Mouse (Mus musculus): ENCODE results near the gene Camk2d. TPM values are rescaled to one million over a fixed set of nuclear protein-coding genes. Genes with fewer than 3 reads are reported as not detected.

The Camk2d gene
- 29.9 and 30.7 TPM in 2 replicates for polyA plus RNA-seq (2015; fragmentation: Nextera tagmentation; extraction: Ambion mirVana)

DNA sequence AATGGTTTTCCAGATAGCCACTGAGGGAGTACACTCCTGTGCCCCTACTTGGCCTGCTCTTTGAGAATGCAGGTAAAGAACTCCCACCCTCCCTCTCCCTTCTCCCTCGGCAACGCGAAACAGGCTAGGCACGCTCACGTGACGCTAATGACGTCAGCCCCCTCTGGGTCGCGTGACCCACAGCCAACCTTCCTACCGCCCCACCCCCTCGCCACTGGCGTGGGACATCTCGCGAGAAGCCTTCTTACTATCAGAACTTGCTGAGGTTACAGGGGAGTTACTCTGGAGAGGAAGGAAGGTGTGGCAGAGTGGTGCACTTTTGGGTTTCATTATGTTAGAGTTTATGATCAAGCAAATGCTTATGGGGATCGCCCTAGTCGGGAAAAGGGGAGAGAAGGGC is at the start of gene Camk2d:
Gene Camk2d, plus strand, starts transcription at position 217 of the 400 bp plus-strand sequence.
- H3K27me3 ChIP-seq = no peaks in the 10 kb centered on the region
- peak within 1 kb of the TSS; percentile 61 for H3K9ac ChIP-seq (replicated peaks)
- H3K27ac ChIP-seq (replicated peaks) = peak within 1 kb of the TSS; percentile 91
- H3K4me3 ChIP-seq = peak within 1 kb of the TSS; percentile 64
- peak; percentile 90 for ATAC-seq (replicated peaks)
- whole genome bisulfite sequencing = 2% methylated on average over 16 of the region's 16 CpGs
- peaks cover 21% of the 10 kb centered on the region for H3K4me1 ChIP-seq
- no peaks in the 10 kb centered on the region for H3K9me3 ChIP-seq
- H3K36me3 ChIP-seq = no peaks in the 10 kb centered on the region
- peak within 1 kb of the TSS; percentile 88 for H3K4me2 ChIP-seq (replicated peaks)

DNA sequence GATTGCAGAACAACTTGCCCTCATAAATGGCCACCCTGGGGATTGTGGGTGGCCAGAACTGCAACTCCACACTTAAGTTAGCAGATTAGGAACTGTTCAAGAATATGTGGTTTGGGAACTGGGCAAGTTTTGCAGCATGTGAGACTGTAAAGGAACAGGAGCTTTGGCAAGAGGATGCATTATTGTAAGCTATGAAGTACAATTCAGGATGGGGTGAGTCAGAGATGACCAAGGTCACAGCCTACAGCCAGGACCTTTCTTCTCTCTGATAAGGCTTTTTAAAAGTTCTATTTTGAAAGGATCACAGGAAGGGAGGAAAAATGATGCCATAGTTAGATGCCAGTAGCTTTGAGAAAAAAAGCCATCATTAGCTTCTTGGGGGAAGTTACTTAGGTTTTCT is 48.2 kb upstream of the Camk2d start:
- no peaks in the 10 kb centered on the region for H3K36me3 ChIP-seq
- no peak overlapping the region for H3K9ac ChIP-seq (replicated peaks)
- H3K27me3 ChIP-seq = no peaks in the 10 kb centered on the region
- H3K4me3 ChIP-seq = no peak overlapping the region
- H3K4me1 ChIP-seq = no peaks in the 10 kb centered on the region
- no peak for ATAC-seq (replicated peaks)
- H3K4me2 ChIP-seq (replicated peaks) = no peak overlapping the region
- no peak overlapping the region for H3K27ac ChIP-seq (replicated peaks)
- no peaks in the 10 kb centered on the region for H3K9me3 ChIP-seq

DNA sequence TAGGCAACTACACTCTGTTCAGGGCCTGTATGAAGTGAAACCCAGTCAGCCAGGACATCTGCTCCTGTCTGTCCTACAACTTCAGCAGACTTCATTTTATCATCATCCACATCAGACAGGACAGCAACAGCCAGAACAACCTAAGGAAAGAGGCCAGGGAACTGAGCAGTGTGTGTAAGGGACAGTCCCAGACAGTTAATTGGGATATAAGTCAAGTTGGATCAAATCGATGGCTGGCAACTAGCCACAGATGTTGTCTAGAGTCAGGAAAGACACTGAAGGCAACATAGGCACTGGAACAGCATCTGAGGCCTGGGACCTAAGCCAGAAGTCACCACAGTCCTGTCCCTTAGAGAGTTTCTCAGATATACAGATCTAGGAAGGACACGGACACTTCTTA is 32.5 kb upstream of the Camk2d start:
- no peaks in the 10 kb centered on the region for H3K4me1 ChIP-seq
- H3K4me3 ChIP-seq = no peak overlapping the region
- H3K9ac ChIP-seq (replicated peaks) = no peak overlapping the region
- WGBS = 66% methylated on average over 2 of the region's 2 CpGs
- H3K27me3 ChIP-seq = no peaks in the 10 kb centered on the region
- H3K9me3 ChIP-seq = no peaks in the 10 kb centered on the region
- ATAC-seq (replicated peaks) = no peak
- H3K36me3 ChIP-seq = no peaks in the 10 kb centered on the region
- H3K4me2 ChIP-seq (replicated peaks) = no peak overlapping the region
- H3K27ac ChIP-seq (replicated peaks) = no peak overlapping the region

DNA sequence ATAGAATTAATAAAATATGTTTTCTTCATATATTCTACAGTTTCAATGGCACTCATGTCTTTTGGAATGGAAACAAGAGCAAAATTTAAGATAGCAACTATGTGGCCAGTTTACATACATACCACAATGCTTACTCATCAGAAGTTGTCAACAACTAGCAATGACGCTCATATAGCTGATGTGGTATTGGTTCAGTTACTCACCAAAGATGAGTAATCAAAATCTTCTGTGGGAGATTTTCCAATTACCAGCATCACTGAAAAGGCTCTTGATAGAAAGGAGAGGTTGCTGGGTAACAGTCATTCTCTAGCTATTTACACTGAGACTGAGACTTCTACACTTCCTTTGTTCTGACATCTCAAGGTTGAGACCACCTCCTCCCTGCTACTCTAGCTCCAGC is 25.5 kb upstream of the Camk2d start:
- no peak overlapping the region for H3K27ac ChIP-seq (replicated peaks)
- ATAC-seq (replicated peaks) = no peak
- H3K4me3 ChIP-seq = no peak overlapping the region
- H3K9ac ChIP-seq (replicated peaks) = no peak overlapping the region
- no peaks in the 10 kb centered on the region for H3K36me3 ChIP-seq
- H3K4me1 ChIP-seq = no peaks in the 10 kb centered on the region
- WGBS = 95% methylated on average over 1 of the region's 1 CpGs
- H3K9me3 ChIP-seq = no peaks in the 10 kb centered on the region
- no peak overlapping the region for H3K4me2 ChIP-seq (replicated peaks)
- H3K27me3 ChIP-seq = no peaks in the 10 kb centered on the region

DNA sequence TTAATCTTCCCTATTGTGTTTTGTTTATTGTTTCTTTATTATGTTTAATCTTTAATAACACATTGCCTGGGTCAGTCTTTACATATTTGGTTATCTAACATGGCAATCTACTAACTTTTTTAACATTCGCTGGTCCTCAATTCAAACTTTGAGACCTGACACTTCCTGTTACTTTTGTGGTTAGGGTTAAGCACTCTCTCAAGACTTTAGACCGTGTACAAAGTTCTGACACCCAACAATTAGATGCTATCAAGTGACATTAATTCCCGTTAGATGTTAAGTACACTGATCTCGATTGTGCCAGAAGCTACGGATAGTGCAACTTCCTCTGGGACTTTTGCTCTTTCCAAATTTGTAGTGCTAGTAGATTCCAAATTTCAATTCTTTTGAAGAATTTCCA is 23.2 kb upstream of the Camk2d start:
- Histone ChIP-seq H3K27ac (replicated peaks) (no peak overlapping the region), H3K36me3 (no peaks in the 10 kb centered on the region), H3K4me2 (replicated peaks) (no peak overlapping the region), H3K27me3 (no peaks in the 10 kb centered on the region), H3K4me1 (no peaks in the 10 kb centered on the region), H3K9me3 (no peaks in the 10 kb centered on the region), H3K9ac (replicated peaks) (no peak overlapping the region), H3K4me3 (no peak overlapping the region)
- ATAC-seq (replicated peaks) = no peak
- WGBS = 84% methylated on average over 5 of the region's 5 CpGs

DNA sequence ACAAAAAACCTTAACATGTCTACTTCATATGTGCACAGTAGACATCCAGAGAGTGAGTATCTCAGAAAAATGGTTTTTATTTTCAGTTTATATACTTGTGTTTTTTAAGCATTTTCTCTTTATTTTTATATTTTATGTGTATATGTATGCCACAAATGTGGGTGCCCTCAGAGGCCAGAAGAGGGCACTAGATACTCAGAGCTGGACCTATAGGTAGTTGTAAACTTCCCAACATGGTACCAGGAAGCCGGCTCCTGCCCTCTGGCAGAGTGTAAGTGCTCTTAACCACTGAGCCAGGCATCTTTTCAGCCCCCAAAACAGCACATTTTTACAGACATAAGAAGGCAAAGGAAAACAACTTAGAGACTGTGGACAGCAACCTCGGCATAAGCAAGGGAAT is 20.2 kb upstream of the Camk2d start:
- Histone ChIP-seq H3K27ac (replicated peaks) (no peak overlapping the region), H3K9me3 (no peaks in the 10 kb centered on the region), H3K4me3 (no peak overlapping the region), H3K36me3 (no peaks in the 10 kb centered on the region), H3K4me1 (no peaks in the 10 kb centered on the region), H3K27me3 (no peaks in the 10 kb centered on the region), H3K4me2 (replicated peaks) (no peak overlapping the region), H3K9ac (replicated peaks) (no peak overlapping the region)
- no peak for ATAC-seq (replicated peaks)
- WGBS = 55% methylated on average over 2 of the region's 2 CpGs

DNA sequence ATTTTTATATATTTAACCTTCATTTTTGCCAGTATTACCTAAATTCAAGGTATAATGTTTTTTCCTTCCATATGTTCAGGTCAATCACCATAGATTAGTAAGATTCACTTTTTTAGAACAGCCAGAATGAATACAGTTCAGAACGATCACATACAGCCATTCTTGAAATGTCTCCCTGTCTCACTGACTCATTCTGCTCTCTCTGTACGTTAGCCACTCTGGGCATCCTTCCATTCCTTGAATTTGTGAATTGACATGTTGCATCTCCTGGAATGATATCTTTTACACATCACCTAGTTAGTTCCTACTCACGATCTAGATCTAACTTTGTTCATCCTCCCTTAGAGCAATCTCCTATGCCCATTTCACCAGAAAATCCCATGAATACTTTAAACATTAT is 10.0 kb upstream of the Camk2d start:
- 87% methylated on average over 3 of the region's 3 CpGs for WGBS
- H3K4me3 ChIP-seq = no peak overlapping the region
- H3K36me3 ChIP-seq = no peaks in the 10 kb centered on the region
- H3K27me3 ChIP-seq = no peaks in the 10 kb centered on the region
- no peak overlapping the region for H3K4me2 ChIP-seq (replicated peaks)
- H3K9me3 ChIP-seq = no peaks in the 10 kb centered on the region
- no peak for ATAC-seq (replicated peaks)
- H3K27ac ChIP-seq (replicated peaks) = no peak overlapping the region
- no peaks in the 10 kb centered on the region for H3K4me1 ChIP-seq
- H3K9ac ChIP-seq (replicated peaks) = no peak overlapping the region

DNA sequence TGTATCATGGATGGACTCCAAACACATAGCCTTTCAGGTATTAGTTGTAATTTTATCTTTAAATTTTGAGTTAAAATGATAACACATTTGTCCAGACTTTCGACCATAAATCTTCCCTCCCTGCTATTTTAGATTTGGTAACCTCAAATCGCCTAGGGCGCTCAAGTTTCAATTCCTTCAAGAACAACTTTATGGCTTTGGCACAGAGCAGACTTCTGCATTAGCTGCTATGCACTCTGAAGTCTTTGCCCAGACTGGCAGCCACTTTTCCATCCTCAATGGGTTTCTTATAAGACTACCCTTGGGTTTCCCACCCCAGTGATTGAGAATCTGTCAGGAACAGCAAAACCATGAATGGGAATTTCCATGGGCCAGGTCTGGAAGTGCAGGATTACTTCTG is 8.6 kb upstream of the Camk2d start:
- no peaks in the 10 kb centered on the region for H3K36me3 ChIP-seq
- no peak overlapping the region for H3K4me3 ChIP-seq
- no peak overlapping the region for H3K27ac ChIP-seq (replicated peaks)
- H3K4me1 ChIP-seq = no peaks in the 10 kb centered on the region
- H3K27me3 ChIP-seq = no peaks in the 10 kb centered on the region
- H3K9me3 ChIP-seq = no peaks in the 10 kb centered on the region
- 87% methylated on average over 3 of the region's 3 CpGs for WGBS
- H3K4me2 ChIP-seq (replicated peaks) = no peak overlapping the region
- H3K9ac ChIP-seq (replicated peaks) = no peak overlapping the region
- ATAC-seq (replicated peaks) = no peak

DNA sequence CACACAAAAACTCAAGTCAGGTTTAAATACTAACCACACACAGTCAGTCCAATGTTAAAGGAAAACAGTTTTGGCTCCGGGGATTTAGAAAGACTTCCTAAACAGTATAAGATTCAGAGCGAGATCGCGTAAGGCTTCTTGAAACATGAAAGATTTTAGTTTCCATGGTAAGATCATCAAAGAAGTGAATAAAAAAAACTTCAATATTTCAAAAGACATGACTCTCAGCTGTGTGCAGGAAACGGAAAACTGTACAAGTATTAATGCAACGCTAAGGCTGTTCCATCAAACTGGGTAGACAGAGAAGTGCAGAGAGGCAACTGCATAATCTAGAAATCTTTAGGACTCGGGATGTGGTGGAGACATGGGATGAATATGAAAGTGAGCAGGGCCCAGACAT is 6.5 kb upstream of the Camk2d start:
- Histone ChIP-seq H3K4me1 (no peaks in the 10 kb centered on the region), H3K27me3 (no peaks in the 10 kb centered on the region), H3K9ac (replicated peaks) (no peak overlapping the region), H3K9me3 (no peaks in the 10 kb centered on the region), H3K4me3 (no peak overlapping the region), H3K4me2 (replicated peaks) (no peak overlapping the region), H3K36me3 (no peaks in the 10 kb centered on the region), H3K27ac (replicated peaks) (no peak overlapping the region)
- 92% methylated on average over 7 of the region's 7 CpGs for WGBS
- ATAC-seq (replicated peaks) = no peak

DNA sequence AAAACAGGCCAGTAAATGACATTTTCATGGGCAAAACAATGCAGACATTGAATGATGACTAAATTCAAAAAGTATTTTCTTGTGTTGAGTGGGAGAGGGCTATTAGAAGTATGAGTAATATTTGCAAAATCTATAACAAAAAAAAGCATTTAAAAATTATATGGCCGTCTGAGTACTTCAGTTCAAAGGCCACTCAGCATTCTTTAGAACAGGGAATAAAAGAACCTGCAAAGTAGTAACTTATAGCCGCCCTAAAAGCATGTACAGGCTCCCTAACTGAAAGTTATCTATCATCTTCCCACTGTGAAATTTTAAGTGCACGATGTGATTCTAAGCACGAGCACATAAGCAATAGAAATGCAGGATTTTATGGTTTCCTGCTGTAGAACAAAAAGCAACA is 646 bp upstream of the Camk2d start:
- Histone ChIP-seq H3K27me3 (no peaks in the 10 kb centered on the region), H3K4me1 (peaks cover 19% of the 10 kb centered on the region), H3K27ac (replicated peaks) (peak overlapping the region; percentile 91; the same call in 1 of the 2 replicates), H3K9me3 (no peaks in the 10 kb centered on the region), H3K36me3 (no peaks in the 10 kb centered on the region), H3K9ac (replicated peaks) (no peak overlapping the region), H3K4me3 (no peak overlapping the region), H3K4me2 (replicated peaks) (peak overlapping the region; percentile 88; the same call in 1 of the 2 replicates)
- 75% methylated on average over 4 of the region's 4 CpGs for WGBS
- no peak for ATAC-seq (replicated peaks)

DNA sequence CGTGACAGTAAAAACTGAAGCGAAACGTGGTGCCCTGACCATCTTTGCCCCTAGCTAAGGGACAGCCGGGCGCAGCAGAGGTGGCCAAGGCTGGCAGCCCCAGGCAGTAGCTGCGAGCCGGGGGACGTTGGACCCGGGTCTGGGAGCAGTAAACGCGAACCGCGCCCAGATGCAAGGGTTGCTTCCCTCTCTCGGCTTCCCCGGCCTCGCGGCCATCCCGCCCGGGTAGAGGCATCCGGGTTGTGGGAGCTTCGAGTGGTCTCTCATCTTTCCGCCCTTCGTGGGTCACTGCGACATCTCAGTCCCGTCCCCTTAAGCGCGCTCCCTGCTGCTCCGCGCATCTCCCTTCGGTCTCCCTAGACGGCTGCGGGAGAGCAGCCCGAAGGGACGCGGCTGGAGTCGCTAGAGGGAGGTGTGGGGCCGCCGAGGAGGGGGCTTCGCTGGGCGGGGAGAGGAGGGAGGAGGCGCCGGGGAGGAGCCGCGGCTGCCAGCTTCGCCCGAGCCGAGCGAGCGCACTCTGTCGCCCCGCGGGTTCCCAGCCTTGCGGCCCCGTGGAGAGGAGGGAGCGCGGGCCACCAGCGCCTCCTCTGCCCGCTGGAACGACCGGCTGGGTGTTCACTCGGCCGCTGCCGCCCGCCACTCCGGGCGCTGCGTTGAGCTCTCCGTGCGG is 524 bp downstream of the Camk2d start:
- Histone ChIP-seq H3K4me3 (peak overlapping the region; percentile 64), H3K27me3 (no peaks in the 10 kb centered on the region), H3K4me2 (replicated peaks) (peak overlapping the region; percentile 88), H3K4me1 (peaks cover 21% of the 10 kb centered on the region), H3K27ac (replicated peaks) (peak overlapping the region; percentile 91), H3K9me3 (no peaks in the 10 kb centered on the region), H3K9ac (replicated peaks) (peak overlapping the region; percentile 61), H3K36me3 (no peaks in the 10 kb centered on the region)
- under 1% methylated on average over 42 of the region's 69 CpGs for WGBS
- ATAC-seq (replicated peaks) = peak; percentile 94

DNA sequence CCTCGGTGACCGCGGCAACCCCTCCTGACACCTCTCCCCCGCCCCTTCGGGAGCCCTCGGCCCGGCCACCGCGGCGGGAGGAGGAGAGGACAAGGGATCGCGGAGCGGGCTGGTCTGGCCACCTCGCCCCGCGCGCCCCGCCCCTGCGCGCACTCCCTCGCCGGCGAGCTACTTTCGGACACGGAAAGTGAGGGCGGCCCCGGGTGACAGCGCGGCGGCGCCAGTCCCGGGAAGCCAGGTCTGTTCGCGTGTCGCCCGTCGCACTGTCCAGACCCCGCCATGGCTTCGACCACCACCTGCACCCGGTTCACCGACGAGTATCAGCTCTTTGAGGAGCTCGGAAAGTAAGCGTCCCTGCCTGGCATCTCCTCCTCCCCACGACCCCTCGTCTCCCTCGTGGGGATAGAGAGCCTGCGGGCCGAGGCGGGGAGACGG is 1.1 kb downstream of the Camk2d start:
- Histone ChIP-seq H3K4me1 (peaks cover 21% of the 10 kb centered on the region), H3K4me2 (replicated peaks) (peak overlapping the region; percentile 88), H3K27ac (replicated peaks) (peak overlapping the region; percentile 91), H3K4me3 (peak overlapping the region; percentile 64), H3K27me3 (no peaks in the 10 kb centered on the region), H3K9ac (replicated peaks) (peak overlapping the region; percentile 61), H3K9me3 (no peaks in the 10 kb centered on the region), H3K36me3 (no peaks in the 10 kb centered on the region)
- peak; percentile 60 for ATAC-seq (replicated peaks)
- WGBS = under 1% methylated on average over 43 of the region's 51 CpGs
